Mouse (Mus musculus) neutrophil, adult 83 days (primary cell): Measurements from ENCODE around the gene Cd3e. TPM values are rescaled to one million over a fixed set of nuclear protein-coding genes. Genes with fewer than 3 reads are reported as not detected.

Experiments used
- total RNA-seq, 2 experiments: library from RNA; stranded (reverse); gene quantifications; one replicate each; pipeline ENCODE4 v1.2.4; 2023

Cd3e gene
- total RNA-seq: 1 to 10 TPM in 1 of 2 experiments, under 1 TPM in 1; 0.86 to 1.1 TPM

DNA sequence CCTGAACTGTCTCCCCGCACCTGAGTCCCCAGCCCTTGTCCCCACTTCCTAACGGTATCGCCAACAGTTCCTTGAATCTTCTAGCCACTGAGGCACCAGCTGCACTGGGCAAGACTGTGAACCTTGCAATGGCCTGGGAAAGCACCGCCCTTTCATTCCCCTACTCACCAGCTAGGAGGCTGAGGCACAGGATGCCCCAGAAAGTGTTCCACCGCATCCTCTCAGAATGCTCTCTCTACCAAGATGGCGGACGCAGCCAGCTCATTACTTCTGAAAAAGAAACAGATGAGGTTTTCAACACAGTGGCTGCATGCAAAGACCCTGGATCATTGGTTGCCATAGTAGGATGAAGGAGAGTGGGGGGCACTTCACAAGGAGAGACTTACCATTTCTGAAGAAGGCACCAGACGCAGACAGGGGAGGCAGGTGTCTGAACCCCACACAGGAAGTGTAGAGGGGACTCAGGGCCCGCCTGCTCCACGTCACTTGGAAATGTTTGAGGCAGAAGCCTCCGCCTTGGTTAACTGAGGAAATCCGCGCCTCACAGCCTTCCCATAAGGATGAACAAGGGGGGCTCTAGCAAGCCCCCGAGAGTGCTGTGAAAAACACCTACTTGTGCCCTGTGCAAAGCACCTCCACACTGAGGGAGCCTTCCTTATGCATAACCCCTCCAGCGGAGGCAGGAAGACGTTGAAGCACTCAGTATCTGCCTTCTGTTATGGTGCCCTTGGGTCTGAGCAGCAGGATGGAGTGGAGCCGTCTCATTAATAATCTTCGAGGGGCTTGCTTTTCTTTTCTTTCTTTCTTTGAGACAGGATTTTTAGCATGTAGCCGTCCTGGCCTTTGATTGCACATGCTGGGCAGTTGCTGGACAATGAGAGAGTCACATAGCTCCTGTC is at the start of gene Cd3e:
Cd3e (minus strand) TSS at position 448 of the 899 bp plus-strand sequence.

DNA sequence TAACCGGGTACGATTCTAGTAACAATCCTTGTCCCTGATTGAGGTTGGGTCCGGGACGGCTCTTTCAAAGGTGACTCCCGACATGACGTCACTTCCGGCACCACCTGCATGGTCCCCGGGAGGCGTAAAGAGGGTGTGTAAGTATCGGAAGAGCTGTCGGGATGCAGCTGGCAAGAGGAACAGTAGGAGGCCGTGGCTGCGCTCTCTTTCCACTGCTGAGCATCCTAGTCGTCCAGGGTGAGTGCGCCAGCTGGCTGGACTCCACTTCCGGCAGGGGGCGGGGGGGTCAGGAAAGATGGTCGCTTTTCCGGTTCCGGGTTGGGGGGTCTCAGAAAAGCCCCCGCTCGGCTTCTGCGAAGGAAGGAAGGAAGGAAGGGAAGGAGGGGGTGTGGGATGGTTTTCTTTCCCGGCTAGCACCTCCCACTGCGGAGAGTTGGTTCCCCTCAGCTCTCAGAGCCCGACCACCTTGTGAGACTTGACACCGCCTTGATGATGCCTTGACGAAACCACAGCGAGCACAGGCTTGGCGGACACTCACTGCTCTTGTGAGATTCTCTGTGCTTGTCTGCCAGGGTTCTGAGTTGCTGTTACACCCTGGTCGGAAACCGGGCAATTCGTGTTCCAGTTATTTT is 45.8 kb upstream of the Cd3e start, which contains the start of gene Mpzl3:
Mpzl3 (plus strand) TSS at position 105 of the 632 bp plus-strand sequence.

DNA sequence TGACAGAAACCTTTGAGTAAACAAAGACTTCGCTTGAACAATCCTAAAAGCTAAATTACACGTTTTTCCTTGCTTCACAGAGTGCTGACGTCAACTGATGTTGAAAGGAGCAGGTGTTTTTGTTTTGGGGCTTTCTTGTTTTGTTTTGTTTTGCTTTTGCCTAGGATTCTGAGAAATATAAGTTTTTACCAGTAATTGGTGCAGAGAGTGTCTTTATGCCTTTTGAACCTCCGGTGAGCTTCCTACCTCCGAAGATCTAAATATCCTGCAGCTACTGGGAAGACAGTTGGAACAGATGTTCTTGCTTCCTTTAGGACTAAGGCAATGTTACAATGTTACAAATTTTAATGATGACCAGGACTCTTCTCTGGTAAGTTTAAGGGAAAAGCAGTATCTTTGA is 30.1 kb upstream of the Cd3e start, which contains the start of gene Mpzl2:
Mpzl2 (plus strand) TSS at position 301 of the 400 bp plus-strand sequence.

DNA sequence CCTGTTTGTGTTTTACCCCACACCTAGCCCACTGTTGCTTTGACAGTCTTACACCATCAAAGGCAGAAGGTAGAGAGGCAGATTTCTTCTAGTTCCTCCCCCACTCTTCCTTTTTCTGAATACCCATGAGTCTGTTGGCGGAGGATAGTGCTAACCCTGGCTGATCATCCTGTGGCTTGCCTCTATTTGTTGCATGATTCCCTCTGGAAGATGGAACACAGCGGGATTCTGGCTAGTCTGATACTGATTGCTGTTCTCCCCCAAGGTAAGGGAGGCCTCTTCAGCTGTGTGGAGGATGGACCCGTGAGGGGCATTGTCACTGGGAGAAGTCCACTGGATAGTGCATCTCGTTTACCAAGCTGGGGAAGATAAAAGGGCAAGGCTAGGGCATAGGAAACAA is 27.8 kb downstream of the Cd3e start, which contains the start of gene Cd3d:
Cd3d (plus strand) TSS at position 111 of the 400 bp plus-strand sequence.

DNA sequence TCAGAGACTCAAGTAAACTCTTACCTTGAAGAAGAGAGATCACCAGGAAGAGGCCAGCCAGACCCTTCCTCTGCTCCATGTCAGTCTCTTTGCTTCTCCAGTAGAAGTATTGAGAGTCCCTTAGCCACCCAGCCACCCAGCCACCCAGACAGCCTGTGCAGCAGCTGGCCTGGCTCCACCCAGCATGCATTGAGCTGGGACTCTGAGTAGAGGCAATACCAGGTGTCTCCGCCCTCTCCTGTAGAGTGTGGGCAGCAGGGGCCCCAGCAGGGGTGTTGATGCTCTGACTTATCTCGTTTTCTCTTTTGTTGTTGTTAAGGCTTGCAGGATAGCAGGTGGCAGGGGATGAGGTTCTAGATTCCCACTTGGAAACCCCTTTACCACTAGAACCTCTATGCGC is 29.2 kb downstream of the Cd3e start, which contains the start of gene Cd3g:
Cd3g (minus strand) TSS at position 190 of the 400 bp plus-strand sequence.

DNA sequence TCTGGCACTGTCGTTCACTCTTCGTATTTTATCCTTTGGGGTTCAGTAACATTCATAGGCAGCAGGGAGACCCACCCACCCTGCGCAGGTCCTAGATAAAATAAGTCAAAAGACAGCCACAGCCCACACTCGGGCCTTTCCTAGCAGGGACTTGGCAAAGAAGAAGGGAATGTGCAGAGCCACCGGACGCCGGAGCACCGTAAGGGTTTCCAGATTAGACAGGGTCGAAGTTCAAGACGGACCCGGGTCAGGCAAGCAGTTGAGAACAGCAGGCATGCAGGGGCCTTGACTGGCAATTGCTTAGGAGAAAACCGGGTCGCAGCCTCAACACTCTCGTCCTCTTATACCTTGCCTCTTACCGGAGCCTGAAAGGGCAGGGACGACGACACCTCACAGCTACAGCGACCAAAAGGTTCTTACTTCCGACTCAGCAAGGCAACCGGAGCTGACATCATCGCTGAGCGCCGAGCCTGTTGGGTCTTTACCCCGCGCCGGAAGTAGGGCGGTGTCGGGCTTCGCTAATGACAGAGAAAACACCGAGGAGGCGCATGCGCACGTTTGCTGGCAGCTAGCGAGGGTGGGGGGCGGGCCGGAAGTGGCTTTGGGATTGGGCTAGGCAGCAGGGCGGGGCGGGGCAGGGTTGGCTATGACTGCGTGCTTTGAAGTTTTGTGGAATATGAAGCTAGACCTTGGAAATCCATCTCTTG is 44.1 kb downstream of the Cd3e start, which contains the start of gene Ube4a:
Ube4a (minus strand) TSS at position 475 of the 707 bp plus-strand sequence.

Other genes starting within 250 kb of the Cd3e start
- 10 to 100 TPM; 79.7 to 81.0 TPM for gene Arcn1, start 241.8 kb downstream of the Cd3e start, total RNA-seq
- 10 to 100 TPM; 22.1 to 26.1 TPM for gene Ift46, start 241.7 kb downstream of the Cd3e start, total RNA-seq
- gene Tmem25, start 210.3 kb downstream of the Cd3e start, total RNA-seq: under 1 TPM; 0.18 to 0.71 TPM
- gene Ttc36, start 206.6 kb downstream of the Cd3e start, total RNA-seq: under 1 TPM; 0.64 to 0.81 TPM
- 10 to 100 TPM; 38.1 to 46.8 TPM for gene Kmt2a, start 128.3 kb downstream of the Cd3e start, total RNA-seq
- gene Atp5l, start 88.9 kb downstream of the Cd3e start, total RNA-seq: 100 to 1,000 TPM; 161 to 170 TPM
- 10 to 100 TPM; 69.0 to 81.5 TPM for gene Ube4a, start 44.0 kb downstream of the Cd3e start, total RNA-seq
- 1 to 10 TPM in 1 of 2 experiments, under 1 TPM in 1; 0.81 to 1.1 TPM for gene Cd3g, start 29.2 kb downstream of the Cd3e start, total RNA-seq
- 100 to 1,000 TPM; 108 to 125 TPM for gene Cd3d, start 27.8 kb downstream of the Cd3e start, total RNA-seq
- not detected for gene Mpzl2, start 30.2 kb upstream of the Cd3e start, total RNA-seq
- 10 to 100 TPM in 1 of 2 experiments, 1 to 10 TPM in 1; 8.5 to 11.9 TPM for gene Mpzl3, start 45.6 kb upstream of the Cd3e start, total RNA-seq
- 100 to 1,000 TPM in 1 of 2 experiments, 10 to 100 TPM in 1; 97.6 to 103 TPM for gene Jaml, start 69.6 kb upstream of the Cd3e start, total RNA-seq
- gene Scn2b, start 108.2 kb upstream of the Cd3e start, total RNA-seq: 1 to 10 TPM in 1 of 2 experiments, under 1 TPM in 1; 0.72 to 1.4 TPM
- under 1 TPM in 1 of 2 experiments, not detected in 1; 0.26 TPM for gene Scn4b, start 128.8 kb upstream of the Cd3e start, total RNA-seq
- not detected for gene BC049352, start 172.4 kb upstream of the Cd3e start, total RNA-seq
- gene Tmprss4, start 194.5 kb upstream of the Cd3e start, total RNA-seq: not detected